Mouse (Mus musculus): ENCODE data around the gene Slco2b1. TPM values are rescaled to one million over a fixed set of nuclear protein-coding genes. Genes with fewer than 3 reads are reported as not detected.

Slco2b1 gene
- polyA plus RNA-seq (2014; fragmentation: Illumina TruSeq; extraction: RNeasy Lipid Tissue Mini Kit (QIAGEN cat#74804); ENCODE audit: low read depth, low replicate concordance) = 10.3 TPM

GRCm38 (mm10) chr7:99711166-99711565 lies at the start of gene Slco2b1:
Gene Slco2b1, minus strand, starts transcription at chr7:99711340.

GRCm38 (mm10) chr7:99729973-99730372 lies 18.8 kb upstream of the Slco2b1 start, which contains the start of gene Olfr520:
Gene Olfr520, plus strand, starts transcription at chr7:99730273.

GRCm38 (mm10) chr7:99626376-99627270 lies 84.5 kb downstream of the Slco2b1 start, which contains the start of gene Tpbgl:
Gene Tpbgl, minus strand, starts transcription at chr7:99627103.

Other genes with a start within 250 kb of the Slco2b1 start
- gene Klhl35, start 245.3 kb downstream of the Slco2b1 start, polyA plus RNA-seq (2014; fragmentation: Illumina TruSeq; extraction: RNeasy Lipid Tissue Mini Kit (QIAGEN cat#74804); ENCODE audit: low read depth, low replicate concordance) = not detected
- gene Rps3, start 227.6 kb downstream of the Slco2b1 start, polyA plus RNA-seq (2014; fragmentation: Illumina TruSeq; extraction: RNeasy Lipid Tissue Mini Kit (QIAGEN cat#74804); ENCODE audit: low read depth, low replicate concordance) = 624 TPM
- 18.8 TPM for gene Arrb1, start 175.9 kb downstream of the Slco2b1 start, polyA plus RNA-seq (2014; fragmentation: Illumina TruSeq; extraction: RNeasy Lipid Tissue Mini Kit (QIAGEN cat#74804); ENCODE audit: low read depth, low replicate concordance)
- gene Tpbgl, start 84.2 kb downstream of the Slco2b1 start, polyA plus RNA-seq (2014; fragmentation: Illumina TruSeq; extraction: RNeasy Lipid Tissue Mini Kit (QIAGEN cat#74804); ENCODE audit: low read depth, low replicate concordance) = 2.2 TPM
- not detected for gene Olfr520, start 18.9 kb upstream of the Slco2b1 start, polyA plus RNA-seq (2014; fragmentation: Illumina TruSeq; extraction: RNeasy Lipid Tissue Mini Kit (QIAGEN cat#74804); ENCODE audit: low read depth, low replicate concordance)
- gene Olfr521, start 52.2 kb upstream of the Slco2b1 start, polyA plus RNA-seq (2014; fragmentation: Illumina TruSeq; extraction: RNeasy Lipid Tissue Mini Kit (QIAGEN cat#74804); ENCODE audit: low read depth, low replicate concordance) = not detected
- 5.5 TPM for gene Neu3, start 117.1 kb upstream of the Slco2b1 start, polyA plus RNA-seq (2014; fragmentation: Illumina TruSeq; extraction: RNeasy Lipid Tissue Mini Kit (QIAGEN cat#74804); ENCODE audit: low read depth, low replicate concordance)
- not detected for gene Xrra1, start 147.8 kb upstream of the Slco2b1 start, polyA plus RNA-seq (2014; fragmentation: Illumina TruSeq; extraction: RNeasy Lipid Tissue Mini Kit (QIAGEN cat#74804); ENCODE audit: low read depth, low replicate concordance)
- gene Spcs2, start 152.1 kb upstream of the Slco2b1 start, polyA plus RNA-seq (2014; fragmentation: Illumina TruSeq; extraction: RNeasy Lipid Tissue Mini Kit (QIAGEN cat#74804); ENCODE audit: low read depth, low replicate concordance) = 73.8 TPM